Mouse (Mus musculus) bone marrow macrophage, adult 2 months (primary cell): ENCODE data around the gene Ndufb10. TPM values are rescaled to one million over a fixed set of nuclear protein-coding genes. Genes with fewer than 3 reads are reported as not detected.

ENCODE experiments used
- H3K27ac ChIP-seq: 2 replicates; pipeline ENCODE4 v1.5.1; 2012; ENCODE audit warnings: low read depth, low read length; ENCODE audit not compliant: insufficient read depth
- H3K4me1 ChIP-seq: 2 replicates; pipeline ENCODE4 v1.6.1; 2012; ENCODE audit warnings: low read length; ENCODE audit not compliant: control insufficient read depth, insufficient read depth
- H3K4me3 ChIP-seq: 2 replicates; pipeline ENCODE4 v1.5.1; 2012; ENCODE audit warnings: mild to moderate bottlenecking, low read length, moderate library complexity; ENCODE audit not compliant: insufficient read depth
- CTCF ChIP-seq: IDR thresholded peaks from 2 replicates; pipeline ENCODE4 v1.5.1; 2012; ENCODE audit warnings: low read depth, mild to moderate bottlenecking, low read length, moderate library complexity
- POLR2A ChIP-seq: IDR thresholded peaks from 2 replicates; pipeline ENCODE4 v1.6.1; 2012; ENCODE audit warnings: mild to moderate bottlenecking, low read depth, low read length, borderline replicate concordance
- polyA plus RNA-seq: library from polyadenylated mRNA; stranded (reverse); fragments of >200 nt; gene quantifications from 2 replicates; pipeline ENCODE4 v1.2.4, GENCODE M21; 2012; ENCODE audit not compliant: missing spikeins, insufficient read depth, insufficient read length

Gene Ndufb10
- 164 and 191 TPM in 2 replicates for polyA plus RNA-seq

DNA sequence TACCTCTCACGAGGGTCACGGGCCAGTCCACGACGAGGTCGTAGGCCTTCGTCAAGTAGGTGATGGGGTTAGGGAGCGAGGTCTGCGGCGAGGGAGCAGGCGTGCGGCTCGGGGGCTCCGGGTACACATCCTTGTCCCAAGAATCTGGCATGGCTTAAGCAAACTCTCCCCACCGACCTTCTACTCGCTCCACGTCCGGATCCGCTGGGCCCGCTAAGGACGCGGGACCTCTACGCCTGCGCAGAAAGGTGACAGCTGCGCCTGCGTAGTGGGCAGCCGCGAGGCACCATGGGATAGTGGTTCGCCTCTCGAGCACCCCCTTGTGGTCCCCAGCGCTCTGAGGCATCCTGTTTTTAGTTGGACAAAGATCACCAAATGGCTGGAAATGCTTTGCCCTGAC, at the start of gene Ndufb10:
TSS of gene Ndufb10 (minus strand) at position 295 of the 400 bp plus-strand sequence.
- TF ChIP-seq POLR2A (no peak), CTCF (no peak)
- peaks cover 5% of the 10 kb centered on the region; the same call in 1 of the 2 replicates for H3K4me1 ChIP-seq
- H3K4me3 ChIP-seq, result peak within 1 kb of the TSS; percentile 78
- H3K27ac ChIP-seq, result peak within 1 kb of the TSS; percentile 57

- TF ChIP-seq CTCF (no peak), POLR2A (no peak)
- Histone ChIP-seq H3K4me1 (no peaks in the 10 kb centered on the region), H3K4me3 (no peak overlapping the region), H3K27ac (no peak overlapping the region)
These were observed 49.0 kb upstream of the Ndufb10 start for GRCm38 (mm10) chr17:24773241-24773640.

DNA sequence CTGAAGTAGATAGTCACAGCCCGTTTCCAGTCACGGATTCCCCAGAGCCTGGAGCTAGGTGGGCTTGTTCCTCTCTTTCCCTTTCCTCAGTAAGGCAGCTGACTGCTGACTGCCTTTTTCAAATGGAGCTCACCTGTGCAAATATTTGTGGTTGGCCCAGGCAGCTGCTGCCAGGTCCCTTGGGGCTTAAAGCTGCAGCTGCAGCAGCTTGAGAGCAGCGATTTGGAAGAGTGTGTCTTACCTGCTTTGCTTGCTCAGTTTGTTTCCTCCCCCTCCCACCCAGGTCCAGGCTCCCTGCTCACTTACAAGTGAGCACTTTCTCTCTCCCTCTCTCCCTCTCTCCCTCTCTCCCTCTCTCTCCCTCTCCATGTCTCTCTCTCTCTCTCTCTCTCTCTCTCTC, 44.9 kb upstream of the Ndufb10 start:
- Histone ChIP-seq H3K27ac (no peak overlapping the region), H3K4me1 (no peaks in the 10 kb centered on the region), H3K4me3 (no peak overlapping the region)
- TF ChIP-seq POLR2A, result no peak
- TF ChIP-seq CTCF, result no peak

- TF ChIP-seq POLR2A (no peak), CTCF (no peak)
These were observed 42.1 kb upstream of the Ndufb10 start for GRCm38 (mm10) chr17:24766266-24766875.

DNA sequence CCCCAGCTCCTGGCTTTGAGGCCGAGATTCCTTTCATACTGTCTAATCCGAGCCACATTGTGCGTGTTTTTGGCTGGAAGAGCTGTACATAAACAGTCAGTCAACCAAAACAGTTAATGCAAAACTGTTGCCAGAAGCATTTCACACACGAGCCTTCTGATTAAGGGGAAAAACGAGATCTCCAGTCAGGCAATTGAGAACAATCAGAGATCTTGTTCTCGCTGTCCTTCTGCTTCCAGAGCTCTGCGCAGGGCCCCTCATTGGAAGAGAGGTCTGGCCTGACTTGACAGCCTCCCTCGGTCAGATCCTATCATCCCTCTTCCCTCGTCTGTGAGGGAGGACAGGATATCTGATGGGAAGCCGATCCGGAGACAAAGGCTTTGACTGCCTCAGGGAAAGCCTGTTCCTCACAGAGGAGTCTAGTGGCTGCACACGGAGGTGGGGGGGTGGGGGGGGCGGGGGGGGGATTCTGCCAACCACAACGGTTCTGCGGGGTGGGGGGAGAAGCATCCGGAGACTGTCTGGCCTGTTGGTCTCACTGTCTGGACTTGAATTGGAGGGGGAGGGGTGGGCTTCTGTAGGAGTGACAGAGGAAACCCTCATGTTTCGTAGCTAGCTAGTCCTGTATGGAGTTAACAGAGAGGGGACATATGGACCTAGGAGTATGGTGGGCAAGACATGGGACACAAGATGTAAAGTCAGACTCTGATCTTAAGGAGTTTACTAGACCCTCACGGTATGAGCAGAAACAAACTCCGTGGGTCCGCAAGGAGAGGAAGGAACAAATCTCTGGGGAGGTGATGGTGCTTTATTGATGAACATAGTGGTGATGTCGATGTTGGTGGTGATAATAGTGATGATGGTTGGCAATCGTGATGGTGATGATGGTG, 41.0 kb upstream of the Ndufb10 start:
- TF ChIP-seq CTCF (no peak), POLR2A (no peak)
- H3K4me3 ChIP-seq, result no peak overlapping the region
- no peaks in the 10 kb centered on the region for H3K4me1 ChIP-seq
- H3K27ac ChIP-seq, result no peak overlapping the region

More at GRCm38 (mm10) chr17:24766266-24766875, 42.1 kb upstream of the Ndufb10 start:
- H3K27ac ChIP-seq, result no peak overlapping the region
- no peaks in the 10 kb centered on the region for H3K4me1 ChIP-seq
- no peak overlapping the region for H3K4me3 ChIP-seq

DNA sequence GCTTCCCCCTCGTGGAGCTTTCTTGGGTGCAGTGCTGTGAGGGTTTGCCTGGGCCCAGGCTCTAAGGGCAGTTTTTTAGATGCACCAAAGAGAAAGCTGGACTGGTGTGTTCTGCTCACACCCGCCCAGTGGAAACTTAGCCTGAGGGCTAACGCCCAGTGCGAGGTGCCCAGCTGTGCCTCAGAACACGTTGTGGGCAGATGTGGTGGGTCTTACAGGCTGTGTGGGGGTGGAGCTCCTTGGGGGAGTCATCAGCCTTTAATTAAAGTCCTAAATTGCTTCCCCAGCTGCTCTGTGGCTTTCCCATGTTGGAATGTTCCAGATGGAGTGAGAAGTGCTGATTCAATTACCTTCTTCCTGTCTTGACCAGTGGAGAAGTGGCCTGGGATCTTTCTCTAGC, 36.8 kb upstream of the Ndufb10 start:
- Histone ChIP-seq H3K4me1 (no peaks in the 10 kb centered on the region), H3K27ac (no peak overlapping the region), H3K4me3 (no peak overlapping the region)
- TF ChIP-seq CTCF, result no peak
- no peak for TF ChIP-seq POLR2A

GRCm38 (mm10) chr17:24757394-24757793, 33.1 kb upstream of the Ndufb10 start:
- TF ChIP-seq CTCF, result no peak
- Histone ChIP-seq H3K27ac (no peak overlapping the region), H3K4me3 (no peak overlapping the region), H3K4me1 (no peaks in the 10 kb centered on the region)

GRCm38 (mm10) chr17:24752415-24753394, 28.4 kb upstream of the Ndufb10 start, which contains the start of gene Hs3st6:
TSS of gene Hs3st6 (plus strand) at chr17:24752988.
- TF ChIP-seq CTCF (no peak), POLR2A (no peak)
- H3K4me3 ChIP-seq, result peak within 1 kb of the TSS; percentile 60
- H3K4me1 ChIP-seq, result no peaks in the 10 kb centered on the region
- no peak within 1 kb of the TSS for H3K27ac ChIP-seq

- TF ChIP-seq CTCF (no peak), POLR2A (no peak)
- Histone ChIP-seq H3K27ac (no peak overlapping the region), H3K4me1 (no peaks in the 10 kb centered on the region), H3K4me3 (no peak overlapping the region)
These were observed 27.2 kb upstream of the Ndufb10 start for GRCm38 (mm10) chr17:24751528-24751927.

GRCm38 (mm10) chr17:24746986-24747385, 22.7 kb upstream of the Ndufb10 start:
- no peak overlapping the region for H3K27ac ChIP-seq
- no peak for TF ChIP-seq CTCF
- no peak for TF ChIP-seq POLR2A
- H3K4me3 ChIP-seq, result no peak overlapping the region
- H3K4me1 ChIP-seq, result peaks cover 9% of the 10 kb centered on the region
